In the genomic region with DNA sequence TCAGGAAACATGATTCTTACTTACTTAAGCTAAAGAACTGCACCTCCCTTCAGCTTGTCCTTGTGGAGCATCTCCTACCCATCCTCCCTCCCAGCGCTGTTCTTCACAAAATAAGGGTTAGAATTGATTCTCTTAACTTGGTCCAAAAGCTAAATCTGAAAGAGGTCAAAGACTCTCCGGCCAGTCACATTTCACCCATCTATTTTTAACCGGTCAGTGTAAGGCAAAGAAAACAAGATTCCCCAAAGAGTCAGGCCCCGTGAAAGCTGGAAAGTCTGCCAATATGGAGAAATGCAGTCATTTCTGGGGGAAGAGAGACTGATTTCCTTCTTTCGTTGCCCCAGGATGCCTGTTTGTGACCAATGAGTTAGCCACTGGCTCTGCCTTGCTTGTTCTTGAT, we compare ENCODE assay signal across 14 mouse cellular contexts.
DNase-seq lines count a peak whose midpoint lies in the region; ATAC-seq and TF ChIP-seq lines count a peak whose summit lies in the region.
"Had no signal": no experiment of that assay in that cellular context is flagged by ENCODE, and none has a peak within 500 bp of the region (broad histone marks: within the 10 kb centered on the region; RNA-seq: fewer than 3 reads in every experiment).

No protein-coding gene starts in this region.

- H3K4me1 ChIP-seq in heart, embryonic 11.5 days (ENCODE audit: control insufficient read depth, insufficient read depth, low read length), result peaks cover 28% of the 10 kb centered on the region
- peaks cover 37% of the 10 kb centered on the region for H3K4me1 ChIP-seq in liver, postnatal 0 days (ENCODE audit: insufficient read depth)
- H3K4me1 ChIP-seq in liver, embryonic 12.5 days, result peaks cover 26% of the 10 kb centered on the region
- H3K4me1 ChIP-seq in brown adipose tissue, adult 24 weeks (ENCODE audit: control insufficient read depth, insufficient read depth, insufficient read length, low read length), result peaks cover 41% of the 10 kb centered on the region

- H3K27ac ChIP-seq in heart, embryonic 11.5 days (ENCODE audit: low read depth, low read length), result no peak overlapping the region
- H3K27ac ChIP-seq in liver, postnatal 0 days (ENCODE audit: low read depth), result peak overlapping the region; percentile 34; the same call in 1 of the 2 replicates
- no peak overlapping the region for H3K27ac ChIP-seq in liver, embryonic 12.5 days
- H3K27ac ChIP-seq in brown adipose tissue, adult 24 weeks (replicated peaks; ENCODE audit: low read depth, low read length), result peak overlapping the region; percentile 85
- H3K27ac ChIP-seq: embryonic facial prominence, embryonic 12.5 days; forebrain, embryonic 13.5 days had no signal

- no peak for ATAC-seq in heart, embryonic 11.5 days (replicated peaks; ENCODE audit: insufficient number of reproducible peaks, low FRiP score, low TSS enrichment)
- peak; percentile 44; the same call in 1 of the 2 replicates for ATAC-seq in liver, postnatal 0 days
- ATAC-seq in liver, embryonic 12.5 days, result no peak
- no peak for ATAC-seq in inflammation-experienced regulatory T-cells, adult 6 months
- ATAC-seq: forebrain, embryonic 13.5 days had no signal

- H3ac ChIP-seq in myocyte (ENCODE audit: control insufficient read depth, insufficient read length), result no peak overlapping the region

- H3K4me2 ChIP-seq in heart, embryonic 11.5 days, result no peak overlapping the region
- no peak overlapping the region for H3K4me2 ChIP-seq in liver, postnatal 0 days (ENCODE audit: low read depth, low read length)
- H3K4me2 ChIP-seq in liver, embryonic 12.5 days, result no peak overlapping the region
- peak overlapping the region; percentile 5 for H3K4me2 ChIP-seq in myocyte (ENCODE audit: low read depth)
- H3K4me2 ChIP-seq: embryonic facial prominence, embryonic 12.5 days; forebrain, embryonic 13.5 days; liver, embryonic 11.5 days had no signal

- H3K9me3 ChIP-seq in heart, embryonic 11.5 days (replicated peaks; ENCODE audit: control insufficient read depth, low read length), result no peaks in the 10 kb centered on the region
- H3K9me3 ChIP-seq in liver, postnatal 0 days (ENCODE audit: low read length), result no peaks in the 10 kb centered on the region
- no peaks in the 10 kb centered on the region for H3K9me3 ChIP-seq in liver, embryonic 12.5 days (replicated peaks)
- H3K9me3 ChIP-seq: embryonic facial prominence, embryonic 12.5 days; forebrain, embryonic 13.5 days had no signal

- 55% methylated on average over 5 of the region's 5 CpGs for WGBS in heart, embryonic 11.5 days (ENCODE audit: insufficient replicate concordance)
- WGBS in liver, postnatal 0 days (ENCODE audit: insufficient replicate concordance), result 58% methylated on average over 5 of the region's 5 CpGs
- 74% methylated on average over 5 of the region's 5 CpGs for whole genome bisulfite sequencing in liver, embryonic 12.5 days (ENCODE audit: insufficient replicate concordance)

- no peaks in the 10 kb centered on the region for H3K79me2 ChIP-seq in myocyte (ENCODE audit: control insufficient read depth, insufficient read depth)

- DNase-seq in heart, adult 18-20 months, result peak; percentile 55 to 56
- DNase-seq in liver, postnatal 0 days, result no peak
- DNase-seq in layer of hippocampus, postnatal 25 days (ENCODE audit: extremely low spot score in 1 of 2, low spot score in 1 of 2), result no peak
- DNase-seq: cerebellum, postnatal 14 days; gastrocnemius, postnatal 36 days; spleen, adult 18-20 months had no signal

- peak; percentile 20; the same call in 1 of the 2 replicates for TF ChIP-seq EP300 in liver, postnatal 0 days (IDR thresholded peaks at IDR 0.05; ENCODE audit: low read depth)

- H3K4me3 ChIP-seq in heart, embryonic 11.5 days (ENCODE audit: low read depth, low read length), result no peak overlapping the region
- H3K4me3 ChIP-seq in liver, postnatal 0 days (ENCODE audit: low read depth, low read length), result no peak overlapping the region
- H3K4me3 ChIP-seq in liver, embryonic 12.5 days, result no peak overlapping the region
- H3K4me3 ChIP-seq in brown adipose tissue, adult 24 weeks (ENCODE audit: insufficient read depth, low read depth, low read length), result no peak overlapping the region
- H3K4me3 ChIP-seq in myocyte, result no peak overlapping the region
- H3K4me3 ChIP-seq: embryonic facial prominence, embryonic 12.5 days; forebrain, embryonic 13.5 days had no signal

- no peak overlapping the region for H3K9ac ChIP-seq in heart, embryonic 11.5 days (ENCODE audit: low read depth, low read length)
- no peak overlapping the region for H3K9ac ChIP-seq in liver, postnatal 0 days (replicated peaks)
- H3K9ac ChIP-seq in liver, embryonic 12.5 days, result no peak overlapping the region
- H3K9ac ChIP-seq: embryonic facial prominence, embryonic 12.5 days; forebrain, embryonic 13.5 days had no signal

- TF ChIP-seq POLR2A in myocyte (IDR thresholded peaks at IDR 0.05; ENCODE audit: insufficient read length, low read depth), result no peak

- no peaks in the 10 kb centered on the region for H3K36me3 ChIP-seq in heart, embryonic 11.5 days (ENCODE audit: control insufficient read depth, insufficient read depth, low read length)
- no peaks in the 10 kb centered on the region for H3K36me3 ChIP-seq in liver, postnatal 0 days (replicated peaks; ENCODE audit: insufficient read depth, low read length)
- no peaks in the 10 kb centered on the region for H3K36me3 ChIP-seq in liver, embryonic 12.5 days
- no peaks in the 10 kb centered on the region for H3K36me3 ChIP-seq in myocyte (ENCODE audit: control insufficient read depth, insufficient read depth)
- H3K36me3 ChIP-seq: embryonic facial prominence, embryonic 12.5 days had no signal

- no peak for TF ChIP-seq CTCF in liver, postnatal 0 days (IDR thresholded peaks at IDR 0.05; ENCODE audit: low read depth)

- H3K27me3 ChIP-seq in heart, embryonic 11.5 days (ENCODE audit: control insufficient read depth, insufficient read depth, low read length), result no peaks in the 10 kb centered on the region
- no peaks in the 10 kb centered on the region for H3K27me3 ChIP-seq in liver, postnatal 0 days (ENCODE audit: insufficient read depth, low read length)
- H3K27me3 ChIP-seq in liver, embryonic 12.5 days (replicated peaks), result no peaks in the 10 kb centered on the region
- H3K27me3 ChIP-seq in myocyte (ENCODE audit: control insufficient read depth, insufficient read depth, insufficient read length), result no peaks in the 10 kb centered on the region
- H3K27me3 ChIP-seq: embryonic facial prominence, embryonic 12.5 days; forebrain, embryonic 13.5 days had no signal

TF ChIP-seq in myocyte, 11 proteins besides CTCF, POLR2A, EP300 and RAD21:
- TF ChIP-seq SRF (IDR thresholded peaks at IDR 0.05; ENCODE audit: control insufficient read depth, insufficient read length, low read depth), result no peak
- TF ChIP-seq E2F4 (IDR thresholded peaks at IDR 0.05; ENCODE audit: insufficient read depth), result no peak

Comparison
In these comparisons a context has a peak if more than half of its experiments do, and no peak if none do; other contexts are left out.
1. H3K27ac ChIP-seq: peak in liver, postnatal 0 days (single experiment) and brown adipose tissue, adult 24 weeks (single experiment); none in heart, embryonic 11.5 days (single experiment) and liver, embryonic 12.5 days (single experiment).
2. DNase-seq: peak in heart, adult 18-20 months (2 of 2); none in liver, postnatal 0 days (single experiment) and layer of hippocampus, postnatal 25 days (0 of 2).